8 mouse cellular contexts compared by ENCODE assay signal in genomic region chr4:47473968-47474729, GRCm38 (mm10). TPM values are rescaled to one million over a fixed set of nuclear protein-coding genes. Genes with fewer than 3 reads are reported as not detected.
DNase-seq lines count a peak whose midpoint lies in the region; ATAC-seq lines count a peak whose summit lies in the region.

Alg2 (minus strand) TSS chr4:47474333.
Sec61b (plus strand) TSS chr4:47474658.

- peak within 1 kb of the TSS; percentile 89 for H3K27ac ChIP-seq in heart, embryonic 10.5 days
- H3K27ac ChIP-seq in kidney, embryonic 15.5 days = peak within 1 kb of the TSS; percentile 99

- peak; percentile 94 to 96 for DNase-seq in B cell, adult 2 months
- DNase-seq in brain, adult 2 months (ENCODE audit: low read depth, low spot score) = peak; percentile 100
- DNase-seq in heart, embryonic 10.5 days (ENCODE audit: low spot score) = peak; percentile 98
- DNase-seq in liver = peak; percentile 99
- DNase-seq in spleen, postnatal 4 days (ENCODE audit: low spot score in 2 of 2) = peak; percentile 96

- no peaks in the 10 kb centered on the region for H3K27me3 ChIP-seq in heart, embryonic 10.5 days (ENCODE audit: insufficient read depth, poor library complexity, severe bottlenecking)
- no peaks in the 10 kb centered on the region for H3K27me3 ChIP-seq in kidney, embryonic 15.5 days

- H3K4me2 ChIP-seq in kidney, embryonic 15.5 days = peak within 1 kb of the TSS; percentile 73

- H3K4me1 ChIP-seq in heart, embryonic 10.5 days = peaks cover 14% of the 10 kb centered on the region
- peaks cover 25% of the 10 kb centered on the region for H3K4me1 ChIP-seq in kidney, embryonic 15.5 days

- WGBS in heart, embryonic 10.5 days = under 1% methylated on average over 58 of the region's 58 CpGs
- WGBS in kidney, embryonic 15.5 days = under 1% methylated on average over 58 of the region's 58 CpGs

- ATAC-seq in erythroblast, adult 5-6 weeks (replicated peaks; ENCODE audit: low FRiP score, poor library complexity, severe bottlenecking) = peak; percentile 97
- peak; percentile 97 for ATAC-seq in kidney, embryonic 15.5 days (replicated peaks; ENCODE audit: low FRiP score)
- peak; percentile 90 for ATAC-seq in monocyte, adult 5-6 weeks (replicated peaks; ENCODE audit: insufficient number of reproducible peaks, low FRiP score, low TSS enrichment, poor library complexity, severe bottlenecking)

- H3K36me3 ChIP-seq in heart, embryonic 10.5 days = peaks cover 53% of the 10 kb centered on the region
- peaks cover 66% of the 10 kb centered on the region for H3K36me3 ChIP-seq in kidney, embryonic 15.5 days

- peak within 1 kb of the TSS; percentile 90 for H3K9ac ChIP-seq in kidney, embryonic 15.5 days

- peak within 1 kb of the TSS; percentile 72 for H3K4me3 ChIP-seq in heart, embryonic 10.5 days
- H3K4me3 ChIP-seq in kidney, embryonic 15.5 days (replicated peaks) = peak within 1 kb of the TSS; percentile 95

- H3K9me3 ChIP-seq in heart, embryonic 10.5 days = no peaks in the 10 kb centered on the region
- no peaks in the 10 kb centered on the region; the same call in 1 of the 2 replicates for H3K9me3 ChIP-seq in kidney, embryonic 15.5 days (replicated peaks)

RNA-seq across cellular contexts. Expression of gene Alg2, which starts in this region (rescaled TPM):
- 3.8 and 11.1 TPM in 2 replicates for total RNA-seq in erythroblast, adult 5-6 weeks (2015; ENCODE audit: low replicate concordance)
- 2.2 and 14.1 TPM in 2 replicates for total RNA-seq in erythroblast, adult 5-6 weeks (2017; ENCODE audit: low replicate concordance)
- polyA plus RNA-seq in heart, embryonic 10.5 days (2016; fragmentation: Nextera tagmentation; extraction: Ambion mirVana) = 36.2 and 57.0 TPM in 2 replicates
- 66.1 and 72.1 TPM in 2 replicates for polyA plus RNA-seq in kidney, embryonic 15.5 days (2015; fragmentation: Nextera tagmentation; extraction: Ambion mirVana)
- 5.8 to 17.7 TPM (median 6.6 TPM) in 3 replicates for total RNA-seq in monocyte, adult 5-6 weeks (2017)

RNA-seq across cellular contexts. Expression of gene Sec61b, which starts in this region (rescaled TPM):
- 111 and 116 TPM in 2 replicates for total RNA-seq in erythroblast, adult 5-6 weeks (2015; ENCODE audit: low replicate concordance)
- total RNA-seq in erythroblast, adult 5-6 weeks (2017; ENCODE audit: low replicate concordance) = 25.0 and 34.6 TPM in 2 replicates
- 205 and 295 TPM in 2 replicates for polyA plus RNA-seq in heart, embryonic 10.5 days (2016; fragmentation: Nextera tagmentation; extraction: Ambion mirVana)
- 432 and 474 TPM in 2 replicates for polyA plus RNA-seq in kidney, embryonic 15.5 days (2015; fragmentation: Nextera tagmentation; extraction: Ambion mirVana)
- total RNA-seq in monocyte, adult 5-6 weeks (2017) = 116 to 119 TPM (median 117 TPM) in 3 replicates

Comparison
In these comparisons a context has a peak if more than half of its experiments do, and no peak if none do; other contexts are left out.
1. Peak in every context shown above with its lines: DNase-seq, ATAC-seq, H3K4me3 ChIP-seq and H3K27ac ChIP-seq.